Mouse (Mus musculus): ENCODE results near the gene Kat2b. TPM values are rescaled to one million over a fixed set of nuclear protein-coding genes. Genes with fewer than 3 reads are reported as not detected.

Gene Kat2b
- total and polyA plus RNA-seq, 3 experiments: 6.2 to 7.4 TPM; not detected in 1

DNA sequence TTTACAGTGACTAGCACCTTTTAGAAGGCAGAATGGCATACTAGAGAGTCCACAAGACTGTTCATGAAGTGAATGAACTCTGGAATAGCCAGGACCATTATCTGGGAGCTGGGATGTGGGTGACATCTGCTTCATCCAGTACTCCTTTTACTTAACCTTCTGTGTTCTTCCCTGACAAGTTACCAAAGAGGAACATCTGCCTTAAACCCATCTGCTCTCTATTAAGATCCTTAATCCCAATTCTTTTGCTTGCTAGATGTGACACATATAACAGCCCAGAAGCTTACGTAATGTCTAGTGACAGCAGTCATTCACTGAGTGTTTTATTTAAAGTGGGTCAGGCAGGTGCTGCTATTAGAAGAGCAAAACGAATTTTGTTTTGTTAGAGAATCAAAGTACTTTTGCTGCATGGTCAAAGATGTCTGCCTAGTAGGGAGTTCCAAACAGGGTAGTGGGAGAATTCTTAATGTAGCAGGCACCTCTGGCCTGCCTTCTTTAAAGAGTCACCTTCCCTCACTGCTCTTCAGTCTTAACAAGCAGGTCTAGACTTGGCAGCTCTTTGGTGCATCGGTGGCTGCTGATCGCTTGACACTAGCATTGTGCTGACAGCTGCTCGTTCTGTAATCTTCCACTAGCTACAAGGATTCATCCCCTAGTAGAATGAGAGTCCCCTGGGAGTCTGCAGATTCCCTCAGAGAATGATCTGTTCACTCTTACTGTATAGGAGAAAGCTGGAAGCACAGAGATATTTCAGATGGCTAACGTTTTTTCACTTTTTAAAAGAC is 94.6 kb downstream of the Kat2b start:
- no peak overlapping the region for H3K9ac ChIP-seq (ENCODE audit: control insufficient read depth, low read depth, low read length, poor library complexity, severe bottlenecking)

DNA sequence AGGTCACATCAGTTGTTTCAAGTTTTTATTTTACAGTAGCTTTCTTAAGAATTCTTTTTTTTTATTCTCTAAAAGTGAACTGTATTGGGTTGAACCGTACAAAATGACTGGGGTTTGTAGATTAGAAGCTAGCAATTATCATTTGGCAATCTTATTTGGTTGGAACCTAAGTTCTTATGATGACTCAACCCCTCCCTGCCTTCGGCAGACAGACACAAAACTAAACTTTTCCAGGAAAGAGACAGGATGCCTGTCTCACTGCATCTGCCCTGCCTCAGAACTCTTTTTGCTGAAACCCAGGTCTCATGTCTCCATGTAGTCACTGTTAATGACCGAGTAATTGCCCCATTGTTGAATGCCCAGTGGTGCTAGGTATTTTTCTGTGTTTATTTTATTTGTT is 97.6 kb downstream of the Kat2b start:
- TF ChIP-seq USF1 (IDR thresholded peaks at IDR 0.05; ENCODE audit: low read depth, low read length) (no peak), E2F4 (IDR thresholded peaks at IDR 0.05; ENCODE audit: borderline replicate concordance, low read depth, low read length) (no peak), NRF1 (IDR thresholded peaks at IDR 0.05; ENCODE audit: insufficient read depth, low read depth, low read length, poor library complexity, severe bottlenecking) (no peak), ZNF384 (IDR thresholded peaks at IDR 0.05; ENCODE audit: low read depth, low read length) (no peak), TBP (IDR thresholded peaks at IDR 0.05; ENCODE audit: low read depth, low read length) (no peak), ZMIZ1 (IDR thresholded peaks at IDR 0.05; ENCODE audit: low read depth, low read length) (no peak), POLR2AphosphoS2 (IDR thresholded peaks at IDR 0.05; ENCODE audit: low read length) (no peak), POLR2AphosphoS5 (IDR thresholded peaks at IDR 0.05; ENCODE audit: borderline replicate concordance, low read depth, low read length) (no peak), BHLHE40 (IDR thresholded peaks at IDR 0.05; ENCODE audit: borderline replicate concordance, low read depth, low read length) (no peak), ELF1 (IDR thresholded peaks at IDR 0.05; ENCODE audit: low read depth, low read length) (no peak), HCFC1 (IDR thresholded peaks at IDR 0.05; ENCODE audit: low read depth, low read length) (no peak), TCF12 (IDR thresholded peaks at IDR 0.05; ENCODE audit: low read depth, low read length) (no peak), MEF2A (IDR thresholded peaks at IDR 0.05; ENCODE audit: extremely low read depth, insufficient replicate concordance, low read depth, low read length, poor library complexity, severe bottlenecking) (no peak), ZC3H11A (IDR thresholded peaks at IDR 0.05; ENCODE audit: low read depth, low read length) (no peak), TAL1 (IDR thresholded peaks at IDR 0.05; ENCODE audit: low read length) (no peak)
- no peak overlapping the region for H3K9ac ChIP-seq (ENCODE audit: control insufficient read depth, low read depth, low read length, poor library complexity, severe bottlenecking)
- no peaks in the 10 kb centered on the region for H3K79me2 ChIP-seq (ENCODE audit: control insufficient read depth, insufficient read depth, low read length, poor library complexity)
- no peak for DNase-seq (ENCODE audit: low read depth, low spot score)
- no peaks in the 10 kb centered on the region; a peak in 1 of 4 replicates for H3K4me1 ChIP-seq (ENCODE audit: control insufficient read depth in 1 of 2, insufficient read depth in 2 of 2, low read length in 2 of 2)
- no peak overlapping the region for H3K27ac ChIP-seq (ENCODE audit: control insufficient read depth, low read depth, low read length)
- H3K4me3 ChIP-seq (ENCODE audit: control insufficient read depth in 1 of 2, insufficient read depth in 1 of 2, low read depth in 2 of 2, low read length in 2 of 2): no peak overlapping the region
- no peaks in the 10 kb centered on the region for H3K27me3 ChIP-seq (ENCODE audit: control insufficient read depth in 1 of 2, insufficient read depth in 2 of 2, low read length in 2 of 2)
- H3K36me3 ChIP-seq (ENCODE audit: control insufficient read depth in 1 of 2, insufficient read depth in 2 of 2, low read length in 2 of 2): peaks cover 0 to 2% of the 10 kb centered on the region in 2 experiments; a peak in 3 of 4 replicates
- H3K9me3 ChIP-seq (replicated peaks; ENCODE audit: insufficient read depth, low read length): no peaks in the 10 kb centered on the region

More for the DNA sequence above, 94.6 kb downstream of the Kat2b start:
- Histone ChIP-seq H3K79me2 (ENCODE audit: control insufficient read depth, insufficient read depth, low read length, poor library complexity) (no peaks in the 10 kb centered on the region), H3K27me3 (ENCODE audit: control insufficient read depth in 1 of 2, insufficient read depth in 2 of 2, low read length in 2 of 2) (no peaks in the 10 kb centered on the region), H3K9me3 (replicated peaks; ENCODE audit: insufficient read depth, low read length) (no peaks in the 10 kb centered on the region), H3K4me1 (ENCODE audit: control insufficient read depth in 1 of 2, insufficient read depth in 2 of 2, low read length in 2 of 2) (no peaks in the 10 kb centered on the region; a peak in 1 of 4 replicates), H3K27ac (ENCODE audit: control insufficient read depth, low read depth, low read length) (no peak overlapping the region), H3K4me3 (ENCODE audit: control insufficient read depth in 1 of 2, insufficient read depth in 1 of 2, low read depth in 2 of 2, low read length in 2 of 2) (no peak overlapping the region), H3K36me3 (ENCODE audit: control insufficient read depth in 1 of 2, insufficient read depth in 2 of 2, low read length in 2 of 2) (peaks cover 0 to 2% of the 10 kb centered on the region in 2 experiments; a peak in 3 of 4 replicates)
- DNase-seq (ENCODE audit: low read depth, low spot score): no peak
- TF ChIP-seq MYC (IDR thresholded peaks at IDR 0.05; ENCODE audit: low read depth, low read length) (no peak), ZMIZ1 (IDR thresholded peaks at IDR 0.05; ENCODE audit: low read depth, low read length) (no peak), CTCF (IDR thresholded peaks at IDR 0.05 in 2 of 3, conservative IDR thresholded peaks at IDR 0.05 in 1 of 3; ENCODE audit: control insufficient read depth in 1 of 3, insufficient read depth in 1 of 3, low read depth in 2 of 3, low read length in 3 of 3, poor library complexity in 1 of 3, severe bottlenecking in 1 of 3) (no peak), SIN3A (IDR thresholded peaks at IDR 0.05; ENCODE audit: low read length) (no peak), MAZ (IDR thresholded peaks at IDR 0.05; ENCODE audit: low read depth, low read length) (no peak), MYB (IDR thresholded peaks at IDR 0.05; ENCODE audit: low read depth, low read length) (no peak), JUND (IDR thresholded peaks at IDR 0.05; ENCODE audit: low read depth, low read length) (no peak), E2F4 (IDR thresholded peaks at IDR 0.05; ENCODE audit: borderline replicate concordance, low read depth, low read length) (no peak), KAT2A (conservative IDR thresholded peaks at IDR 0.05; ENCODE audit: low read depth, low read length) (no peak), RCOR1 (IDR thresholded peaks at IDR 0.05; ENCODE audit: low read depth, low read length) (no peak), ELF1 (IDR thresholded peaks at IDR 0.05; ENCODE audit: low read depth, low read length) (no peak), ETS1 (IDR thresholded peaks at IDR 0.05; ENCODE audit: low read depth, low read length) (no peak), TCF12 (IDR thresholded peaks at IDR 0.05; ENCODE audit: low read depth, low read length) (no peak), ZKSCAN1 (IDR thresholded peaks at IDR 0.05; ENCODE audit: low read depth, low read length) (no peak), MEF2A (IDR thresholded peaks at IDR 0.05; ENCODE audit: extremely low read depth, insufficient replicate concordance, low read depth, low read length, poor library complexity, severe bottlenecking) (no peak)

Data from MEL (cell line).